Mouse (Mus musculus) small intestine, adult 2 months (tissue): ENCODE data around the gene Irf1. TPM values are rescaled to one million over a fixed set of nuclear protein-coding genes. Genes with fewer than 3 reads are reported as not detected.

Experiments used
- H3K27ac ChIP-seq: fragments of 200-500 bp; 2 replicates; pipeline ENCODE4 v1.5.1; 2012; ENCODE audit warnings: low read depth, low read length, control low read depth, inconsistent platforms; ENCODE audit not compliant: insufficient read depth
- H3K27me3 ChIP-seq: fragments of 200-500 bp; 2 replicates; pipeline ENCODE4 v1.6.1; 2012; ENCODE audit warnings: mild to moderate bottlenecking, moderate library complexity, low read length, inconsistent platforms; ENCODE audit not compliant: control insufficient read depth, insufficient read depth
- H3K36me3 ChIP-seq: fragments of 200-500 bp; 2 replicates; pipeline ENCODE4 v1.6.1; 2012; ENCODE audit warnings: mild to moderate bottlenecking, low read length, control low read depth, inconsistent platforms; ENCODE audit not compliant: control insufficient read depth, insufficient read depth
- H3K4me1 ChIP-seq: fragments of 200-500 bp; 2 replicates; pipeline ENCODE4 v1.6.1; 2012; ENCODE audit warnings: low read length, inconsistent platforms, mixed read lengths; ENCODE audit not compliant: control insufficient read depth, insufficient read depth, insufficient read length
- H3K4me3 ChIP-seq: fragments of 200-500 bp; 2 replicates; pipeline ENCODE4 v1.5.1; 2012; ENCODE audit warnings: low read depth, mild to moderate bottlenecking, control low read depth, inconsistent platforms, low read length, moderate library complexity
- CTCF ChIP-seq: fragments of 200-500 bp; IDR thresholded peaks from 2 replicates; pipeline ENCODE4 v1.5.1; 2012; ENCODE audit warnings: low read depth, mild to moderate bottlenecking, control low read depth, inconsistent platforms, low read length, moderate library complexity, mixed read lengths; ENCODE audit not compliant: insufficient replicate concordance, insufficient read length; ENCODE audit errors: extremely low read depth
- POLR2A ChIP-seq: fragments of 200-500 bp; IDR thresholded peaks from 2 replicates; pipeline ENCODE4 v1.6.1; 2012; ENCODE audit warnings: low read depth, mild to moderate bottlenecking, control low read depth, inconsistent platforms, low read length, moderate library complexity
- WGBS: fragments of 180-500 bp; shearing (Covaris S2); methylation state at CpG from one replicate; pipeline ENCODE4 v1.1.7; 2018; 5-methylcytosine and 5-hydroxymethylcytosine counted together
- polyA plus RNA-seq: library from polyadenylated mRNA; depleted of rRNA; stranded (reverse); fragments of >200 nt; gene quantifications from 2 replicates; pipeline ENCODE4 v1.2.3, GENCODE M21; 2012; rRNA removed

Gene Irf1
- 93.3 and 233 TPM in 2 replicates for polyA plus RNA-seq

GRCm38 (mm10) chr11:53769760-53770124 is at the start of gene Irf1:
Gene Irf1, plus strand, starts transcription at chr11:53770014.
- H3K36me3 ChIP-seq, result peaks cover 34% of the 10 kb centered on the region
- peak within 1 kb of the TSS; percentile 90 for H3K4me3 ChIP-seq
- TF ChIP-seq CTCF (no peak), POLR2A (peak; percentile 99)
- H3K27ac ChIP-seq, result peak within 1 kb of the TSS; percentile 100
- under 1% methylated on average over 40 of the region's 40 CpGs for WGBS
- H3K27me3 ChIP-seq, result no peaks in the 10 kb centered on the region
- H3K4me1 ChIP-seq, result peaks cover 34% of the 10 kb centered on the region

GRCm38 (mm10) chr11:53720715-53721114 is 49.1 kb upstream of the Irf1 start, which contains the start of gene Il5:
Gene Il5, plus strand, starts transcription at chr11:53720794.
- TF ChIP-seq POLR2A (no peak), CTCF (no peak)
- 70% methylated on average over 6 of the region's 6 CpGs for WGBS
- no peaks in the 10 kb centered on the region for H3K36me3 ChIP-seq
- H3K27ac ChIP-seq, result no peak within 1 kb of the TSS
- H3K27me3 ChIP-seq, result 0 out of 2 replicates have a peak, but pooled peaks cover under 1% of the 10 kb centered on the region
- no peaks in the 10 kb centered on the region for H3K4me1 ChIP-seq
- H3K4me3 ChIP-seq, result no peak within 1 kb of the TSS

- no peak for TF ChIP-seq CTCF
- no peak for TF ChIP-seq POLR2A
- peaks cover 3% of the 10 kb centered on the region; the same call in 1 of the 2 replicates for H3K4me1 ChIP-seq
- no peaks in the 10 kb centered on the region; the same call in 1 of the 2 replicates for H3K27me3 ChIP-seq
- H3K36me3 ChIP-seq, result no peaks in the 10 kb centered on the region
- no peak overlapping the region for H3K27ac ChIP-seq
- no peak overlapping the region for H3K4me3 ChIP-seq
- WGBS, result 94% methylated on average over 7 of the region's 7 CpGs
Measured at GRCm38 (mm10) chr11:53731457-53731856, 38.4 kb upstream of the Irf1 start.

- H3K36me3 ChIP-seq, result no peaks in the 10 kb centered on the region
- no peaks in the 10 kb centered on the region; the same call in 1 of the 2 replicates for H3K27me3 ChIP-seq
- TF ChIP-seq POLR2A, result no peak
- no peak for TF ChIP-seq CTCF
- no peak overlapping the region for H3K27ac ChIP-seq
- H3K4me1 ChIP-seq, result peaks cover 3% of the 10 kb centered on the region; the same call in 1 of the 2 replicates
- H3K4me3 ChIP-seq, result no peak overlapping the region
- 68% methylated on average over 8 of the region's 8 CpGs for WGBS
Measured at GRCm38 (mm10) chr11:53732244-53732643, 37.6 kb upstream of the Irf1 start.

- no peak for TF ChIP-seq POLR2A
- peak; percentile 17; the same call in 1 of the 2 replicates for TF ChIP-seq CTCF
- WGBS, result 87% methylated on average over 7 of the region's 7 CpGs
- no peak overlapping the region for H3K27ac ChIP-seq
Measured at GRCm38 (mm10) chr11:53733824-53734223, 36.0 kb upstream of the Irf1 start.

GRCm38 (mm10) chr11:53734431-53734830 is 35.4 kb upstream of the Irf1 start:
- WGBS, result 87% methylated on average over 2 of the region's 2 CpGs

More at GRCm38 (mm10) chr11:53733824-53734223, 36.0 kb upstream of the Irf1 start:
- Histone ChIP-seq H3K4me1 (peaks cover 3% of the 10 kb centered on the region; the same call in 1 of the 2 replicates), H3K4me3 (no peak overlapping the region), H3K27me3 (no peaks in the 10 kb centered on the region), H3K36me3 (no peaks in the 10 kb centered on the region)

GRCm38 (mm10) chr11:53734970-53735681 is 34.7 kb upstream of the Irf1 start:
- TF ChIP-seq CTCF (no peak), POLR2A (no peak)
- Histone ChIP-seq H3K4me3 (no peak overlapping the region), H3K27ac (no peak overlapping the region), H3K4me1 (peaks cover 3% of the 10 kb centered on the region; the same call in 1 of the 2 replicates), H3K27me3 (no peaks in the 10 kb centered on the region), H3K36me3 (no peaks in the 10 kb centered on the region)
- WGBS, result 68% methylated on average over 18 of the region's 18 CpGs

More at GRCm38 (mm10) chr11:53734431-53734830, 35.4 kb upstream of the Irf1 start:
- no peaks in the 10 kb centered on the region for H3K27me3 ChIP-seq
- TF ChIP-seq CTCF (no peak), POLR2A (no peak)
- H3K27ac ChIP-seq, result no peak overlapping the region
- H3K4me1 ChIP-seq, result peaks cover 3% of the 10 kb centered on the region; the same call in 1 of the 2 replicates
- H3K36me3 ChIP-seq, result no peaks in the 10 kb centered on the region
- H3K4me3 ChIP-seq, result no peak overlapping the region
